Mouse (Mus musculus): ENCODE data around the gene Gnb1l.
"Not testable (repeated sequence)": the region's sequence is repeated elsewhere in the genome, so short reads cannot be mapped to it uniquely, and the experiment has no call there.

The Gnb1l gene

DNA sequence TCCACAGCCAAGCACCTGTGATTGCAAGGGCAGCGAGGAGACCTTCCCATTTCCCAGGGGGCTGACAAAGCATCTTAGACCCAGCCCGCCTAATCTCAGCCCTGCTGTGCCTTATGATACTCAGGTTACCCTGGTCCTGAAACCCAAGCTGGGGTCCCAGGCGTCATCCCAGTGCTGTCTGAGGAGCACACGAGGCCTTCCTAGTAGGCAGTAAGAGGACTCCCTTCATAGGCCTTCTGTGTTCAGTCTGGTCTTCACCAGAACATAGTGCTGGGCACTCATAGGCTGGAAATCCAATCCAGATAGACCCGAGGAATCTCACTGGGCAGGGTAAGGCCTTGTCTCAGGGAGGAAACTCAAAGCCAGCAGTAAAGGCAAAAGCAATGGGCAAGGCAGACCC, 14.7 kb upstream of the Gnb1l start:
- no peak for DNase-seq (ENCODE audit: low spot score)

DNA sequence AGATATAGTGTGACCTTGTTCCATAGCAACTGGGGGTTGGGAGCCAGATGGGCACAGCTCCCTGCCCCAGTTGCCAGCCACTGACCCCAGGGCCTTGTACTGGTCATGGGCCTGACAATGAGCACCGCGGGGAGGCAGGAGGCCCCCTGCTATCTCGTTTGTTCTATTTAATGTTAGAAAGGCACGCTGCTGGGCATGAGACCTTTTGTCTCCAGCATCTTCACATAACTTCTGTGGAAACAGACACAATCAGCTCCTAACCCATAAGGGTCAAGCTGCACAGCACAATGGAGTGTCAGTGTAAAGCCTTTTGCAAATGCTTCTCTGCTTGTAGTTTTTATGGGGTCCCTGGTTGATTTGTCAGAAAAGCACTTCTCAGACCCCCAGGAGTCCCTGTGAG, 14.1 kb upstream of the Gnb1l start:
- no peak for DNase-seq (ENCODE audit: low spot score)

DNA sequence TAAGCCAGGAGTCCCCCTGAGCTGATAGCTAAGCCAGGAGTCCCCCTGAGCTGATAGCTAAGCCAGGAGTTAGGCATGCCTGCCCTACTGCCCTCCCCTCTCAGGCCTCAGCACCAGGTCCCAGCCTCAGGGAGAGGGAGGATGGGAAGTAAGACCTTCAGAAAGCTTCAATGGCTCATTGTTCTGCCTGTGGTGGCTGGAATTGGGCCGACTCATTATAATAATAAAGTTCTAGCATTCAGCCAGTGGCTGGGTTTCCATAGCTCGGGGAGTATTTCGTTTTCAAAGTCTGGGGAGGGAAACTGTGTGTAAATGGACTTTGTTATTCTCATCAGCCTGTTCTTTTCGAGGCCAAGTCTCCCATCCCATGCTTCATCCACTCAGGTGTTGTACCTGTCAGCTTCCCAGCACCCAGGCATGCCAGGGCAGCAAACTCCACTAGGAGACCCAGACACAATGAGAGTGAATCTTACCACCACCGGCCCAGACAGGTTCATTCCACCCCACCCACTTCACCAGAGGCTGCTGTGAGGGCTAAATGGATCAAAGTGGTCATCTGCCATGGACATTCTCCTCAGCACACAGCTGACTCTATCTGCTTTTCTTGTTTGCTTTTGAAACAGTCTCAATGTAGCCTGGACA, 13.6 kb upstream of the Gnb1l start:
- peak; percentile 53 for DNase-seq (ENCODE audit: low spot score)

DNA sequence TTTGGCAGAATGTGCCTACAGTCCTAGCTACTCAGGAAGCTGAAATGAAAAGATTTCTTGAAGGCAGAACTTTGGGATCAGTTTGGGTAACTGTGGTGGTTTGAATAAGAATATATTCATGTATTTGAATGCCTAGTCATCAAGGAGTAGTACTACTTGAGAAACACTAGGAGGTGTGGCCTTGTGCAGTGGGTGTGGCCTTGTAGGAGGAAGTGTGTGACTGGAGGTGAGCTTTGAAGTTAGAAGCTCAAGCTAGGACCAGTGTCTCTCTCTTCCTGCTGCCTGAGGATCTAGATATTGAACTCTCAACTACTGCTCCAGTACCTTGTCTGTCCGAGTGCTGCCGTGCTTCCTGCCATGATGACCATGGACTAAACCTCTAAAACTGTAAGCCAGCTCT, 12.4 kb upstream of the Gnb1l start:
- no peak for DNase-seq (ENCODE audit: low spot score)

- DNase-seq (ENCODE audit: low spot score) = no peak
Observed at GRCm38 (mm10) chr16:18490281-18490680, 8.2 kb upstream of the Gnb1l start.

- DNase-seq (ENCODE audit: low spot score) = no peak
Observed at GRCm38 (mm10) chr16:18490894-18491293, 7.6 kb upstream of the Gnb1l start.

DNA sequence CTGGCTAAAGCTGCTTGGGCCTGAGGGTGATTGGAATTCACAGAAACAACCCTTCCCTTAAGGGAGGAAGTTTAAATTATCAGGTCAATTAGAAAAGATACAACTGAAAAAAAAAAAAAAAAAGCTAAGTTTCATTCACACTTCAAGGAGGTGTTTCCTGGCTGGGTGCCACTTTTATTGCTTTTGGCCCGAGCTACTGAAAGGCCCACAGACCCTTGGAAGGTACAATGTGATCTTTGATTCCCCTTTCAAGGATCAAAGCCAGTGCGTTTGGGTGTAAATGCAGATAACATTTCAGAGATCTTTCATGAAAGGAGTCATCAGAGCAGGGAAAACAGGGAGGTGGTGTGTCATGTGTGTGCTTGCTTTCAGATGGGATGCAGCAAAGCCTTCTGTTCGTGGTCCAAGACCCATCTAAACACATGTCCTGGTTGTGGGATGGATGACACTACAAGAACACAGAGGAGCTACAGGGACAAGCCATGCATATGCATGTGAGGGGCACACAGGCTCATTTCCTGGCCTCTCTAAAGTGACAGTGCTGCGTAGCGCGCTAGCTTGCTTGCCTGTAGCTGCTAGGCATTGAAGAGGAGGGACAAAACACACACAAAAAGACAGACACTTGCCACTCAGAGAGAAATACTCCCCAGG, 523 bp upstream of the Gnb1l start:
- no peak for DNase-seq (ENCODE audit: low spot score)

DNA sequence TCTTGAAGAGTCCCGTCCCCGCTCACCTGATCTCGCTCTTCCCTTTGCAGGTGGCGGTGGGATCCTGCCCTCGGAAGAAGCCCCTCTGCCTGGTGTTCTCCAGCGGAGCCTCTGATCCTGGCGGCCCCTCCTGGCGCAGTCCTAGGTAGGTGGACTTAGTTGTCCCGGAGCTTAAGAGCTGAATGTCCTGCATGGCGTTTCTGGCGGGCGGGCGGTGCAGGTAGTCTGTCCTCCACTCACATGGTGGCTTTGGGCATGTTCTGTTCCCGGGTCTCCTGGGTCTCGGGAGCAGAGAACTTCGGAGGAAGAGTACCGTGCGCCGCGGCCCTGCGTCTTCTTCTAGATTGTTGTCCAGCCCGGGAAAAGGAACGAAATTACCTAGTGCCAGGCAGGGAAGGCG, 483 bp downstream of the Gnb1l start:
- DNase-seq (ENCODE audit: low spot score) = no peak

GRCm38 (mm10) chr16:18501531-18501930, 3.0 kb downstream of the Gnb1l start:
- no peak for DNase-seq (ENCODE audit: low spot score)

DNA sequence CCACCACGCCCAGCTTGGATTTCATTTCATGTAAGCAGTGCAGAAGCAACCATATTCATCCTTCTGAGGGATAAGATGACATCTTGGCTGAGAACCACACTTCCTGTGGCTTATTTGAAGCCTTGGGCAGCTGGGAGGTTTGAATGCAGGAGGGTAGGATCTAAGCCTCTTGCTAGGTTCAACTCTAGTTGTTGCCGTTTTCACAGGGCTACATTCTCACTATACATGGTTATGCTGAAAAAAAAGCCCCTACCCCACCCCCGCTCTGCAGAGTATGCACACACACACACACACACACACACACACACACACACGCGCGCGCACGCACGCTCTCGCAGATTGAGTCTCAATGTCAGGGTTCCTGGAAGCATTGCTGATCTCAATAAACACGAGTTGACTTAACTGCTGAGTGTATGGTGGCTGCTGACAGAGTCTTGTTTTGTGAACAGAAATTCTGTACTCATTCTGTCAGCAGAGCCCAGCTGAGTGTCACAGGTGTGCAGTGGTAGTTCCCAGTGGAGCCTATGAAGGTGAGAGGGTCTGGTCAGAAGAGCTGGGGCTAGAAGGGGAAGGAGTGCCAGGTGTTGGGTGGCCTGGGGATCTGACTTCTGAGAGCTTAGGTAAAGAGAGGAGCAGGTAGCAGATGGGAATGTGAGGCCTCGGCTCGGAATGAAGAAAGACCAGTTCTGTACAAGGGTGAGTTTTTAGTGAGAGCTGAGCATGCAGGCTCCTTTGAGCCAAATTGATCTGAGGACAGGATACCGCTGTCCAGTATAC, 5.2 kb downstream of the Gnb1l start:
- no peak for DNase-seq (ENCODE audit: low spot score)

- DNase-seq (ENCODE audit: low spot score) = no peak
Observed at GRCm38 (mm10) chr16:18506524-18507199, 8.1 kb downstream of the Gnb1l start.

GRCm38 (mm10) chr16:18507200-18507549, 8.7 kb downstream of the Gnb1l start:
- DNase-seq (ENCODE audit: low spot score) = no peak

DNA sequence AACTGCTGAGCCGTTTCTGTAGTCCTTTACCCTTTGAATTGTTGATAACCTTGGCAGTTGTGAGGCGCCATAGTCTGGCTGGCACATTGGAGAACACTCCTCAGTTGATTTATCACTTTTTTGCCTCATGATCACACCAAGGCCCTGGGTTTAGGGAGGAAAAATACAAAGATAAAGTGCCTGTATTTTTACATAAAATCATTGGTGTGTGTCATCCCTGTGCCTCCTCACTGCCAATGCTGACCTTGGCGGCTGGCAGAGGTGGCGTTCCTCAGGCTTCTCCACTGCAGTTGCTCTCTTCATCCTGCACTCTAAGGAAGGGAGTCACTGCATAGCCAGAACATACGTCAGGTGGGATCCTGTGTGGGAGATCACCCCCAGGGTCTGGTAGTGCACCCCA, 13.2 kb downstream of the Gnb1l start:
- DNase-seq (ENCODE audit: low spot score) = no peak

DNA sequence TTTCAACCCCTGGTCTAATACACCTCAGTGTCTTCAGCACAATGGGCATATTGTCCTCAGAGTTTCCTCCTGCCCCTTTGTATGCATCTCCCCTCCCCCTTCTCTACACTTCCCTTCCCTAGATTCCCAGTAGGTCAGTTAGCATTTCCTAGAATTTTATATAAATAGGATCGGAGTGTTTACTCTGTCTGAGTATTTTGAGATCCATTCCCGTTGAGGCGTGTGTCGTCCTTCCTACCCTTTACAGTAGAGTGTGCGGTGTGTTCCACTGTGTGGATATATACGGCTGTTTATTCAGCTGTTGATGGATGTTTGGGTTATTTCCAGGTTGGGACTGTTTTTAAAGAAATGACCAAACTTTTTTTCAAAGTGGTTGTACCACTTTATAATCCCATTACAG, 15.0 kb downstream of the Gnb1l start:
- DNase-seq (ENCODE audit: low spot score) = no peak

- peak; percentile 45 for DNase-seq (ENCODE audit: low spot score)
Observed at GRCm38 (mm10) chr16:18518091-18518490, 19.6 kb downstream of the Gnb1l start.

DNA sequence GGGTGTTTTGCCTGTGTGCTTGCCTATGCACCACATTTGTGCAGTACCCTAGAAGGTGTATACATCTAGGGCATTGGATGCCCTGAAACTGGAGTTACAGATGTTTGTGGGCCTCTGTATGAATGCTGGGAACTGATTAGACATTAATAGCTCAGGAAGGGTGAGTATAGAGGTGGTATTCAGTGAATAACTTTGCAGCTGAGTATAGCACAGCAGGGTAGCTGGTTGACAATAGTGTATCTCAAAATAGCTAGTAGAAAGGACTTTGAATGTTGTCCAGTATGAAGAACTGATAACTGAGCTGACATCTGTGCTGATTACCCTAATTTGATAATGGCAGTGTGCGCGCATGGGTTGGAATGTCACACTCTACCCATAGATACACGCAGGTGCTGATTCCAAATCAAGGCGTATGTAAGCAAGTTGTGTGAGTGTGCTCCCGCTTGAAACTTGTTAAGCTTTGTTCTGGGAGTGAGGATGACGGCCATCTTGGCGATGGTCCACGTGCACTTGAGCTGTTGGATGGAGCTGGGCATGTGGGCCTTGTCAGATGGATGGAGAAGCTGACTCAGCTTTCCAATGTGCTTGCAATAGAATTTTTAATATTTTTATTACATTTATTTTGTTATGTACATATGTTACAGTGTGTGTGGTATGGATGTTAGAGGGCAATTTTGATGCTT, 25.2 kb downstream of the Gnb1l start:
- DNase-seq (ENCODE audit: low spot score) = no peak

DNA sequence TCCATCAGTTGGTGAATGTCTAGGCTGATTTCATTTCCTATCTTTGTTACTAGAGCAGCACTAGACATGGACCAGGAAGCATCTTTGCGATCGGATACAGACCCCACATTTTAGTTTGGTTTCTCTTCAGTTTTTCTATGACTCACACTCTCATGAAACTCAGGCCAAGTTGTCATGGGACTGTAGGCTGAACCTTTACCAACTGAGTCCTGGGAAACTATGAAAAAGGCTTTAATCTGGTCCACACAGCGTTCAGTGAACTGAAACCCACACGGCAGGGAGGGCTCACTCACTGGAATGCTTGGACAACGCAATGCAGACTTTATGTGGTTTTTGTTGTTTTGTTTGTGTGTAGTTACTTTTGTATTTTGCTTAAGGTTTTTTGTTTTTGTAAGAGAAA, 30.1 kb downstream of the Gnb1l start:
- DNase-seq (ENCODE audit: low spot score) = no peak

DNA sequence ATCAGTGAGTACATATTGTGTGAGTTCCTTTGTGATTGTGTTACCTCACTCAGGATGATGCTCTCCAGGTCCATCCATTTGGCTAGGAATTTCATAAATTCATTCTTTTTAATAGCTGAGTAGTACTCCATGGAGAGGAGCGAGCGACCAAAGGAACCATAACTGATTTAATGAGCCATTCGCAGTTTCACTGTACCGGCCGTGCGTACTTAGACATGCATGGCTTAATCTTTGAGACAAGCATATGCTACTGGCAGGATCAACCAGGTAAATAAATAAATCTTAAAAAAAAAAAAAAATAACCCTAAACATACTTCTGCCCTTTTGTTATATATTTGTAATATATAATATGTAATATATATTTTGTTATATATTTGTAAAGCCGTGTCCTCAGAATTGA, 34.5 kb downstream of the Gnb1l start:
- not testable (repeated sequence) for DNase-seq (ENCODE audit: low spot score)

DNA sequence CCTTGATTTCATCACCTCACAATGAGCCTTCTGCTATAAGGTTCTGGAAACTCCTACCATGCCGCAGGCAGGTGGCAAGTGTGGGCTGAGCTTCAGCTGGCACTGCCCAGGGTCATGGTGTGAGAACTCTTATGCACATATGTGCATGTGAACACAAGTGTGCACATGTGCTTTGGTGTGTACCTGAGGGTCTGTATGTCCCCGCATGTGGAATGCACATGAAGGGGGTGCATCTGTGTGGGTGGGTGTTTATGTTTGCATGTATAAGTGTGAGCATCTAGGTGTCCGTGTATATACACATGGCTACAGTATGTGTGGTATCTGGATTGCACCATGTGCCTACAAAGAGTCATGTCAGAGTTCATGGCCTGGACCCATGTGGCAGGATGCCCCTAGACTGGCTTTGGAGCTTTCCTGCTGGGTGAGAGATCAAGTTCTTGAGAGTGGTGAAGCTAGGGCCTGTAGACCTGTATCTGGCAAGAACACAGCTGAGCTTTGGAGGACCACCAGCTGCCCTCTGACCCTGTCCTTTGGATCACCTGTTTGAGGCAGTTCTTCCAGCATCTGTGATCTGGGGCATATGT, 39.0 kb downstream of the Gnb1l start:
- DNase-seq (ENCODE audit: low spot score) = no peak

GRCm38 (mm10) chr16:18539281-18539680, 40.8 kb downstream of the Gnb1l start:
- DNase-seq (ENCODE audit: low spot score) = no peak

DNA sequence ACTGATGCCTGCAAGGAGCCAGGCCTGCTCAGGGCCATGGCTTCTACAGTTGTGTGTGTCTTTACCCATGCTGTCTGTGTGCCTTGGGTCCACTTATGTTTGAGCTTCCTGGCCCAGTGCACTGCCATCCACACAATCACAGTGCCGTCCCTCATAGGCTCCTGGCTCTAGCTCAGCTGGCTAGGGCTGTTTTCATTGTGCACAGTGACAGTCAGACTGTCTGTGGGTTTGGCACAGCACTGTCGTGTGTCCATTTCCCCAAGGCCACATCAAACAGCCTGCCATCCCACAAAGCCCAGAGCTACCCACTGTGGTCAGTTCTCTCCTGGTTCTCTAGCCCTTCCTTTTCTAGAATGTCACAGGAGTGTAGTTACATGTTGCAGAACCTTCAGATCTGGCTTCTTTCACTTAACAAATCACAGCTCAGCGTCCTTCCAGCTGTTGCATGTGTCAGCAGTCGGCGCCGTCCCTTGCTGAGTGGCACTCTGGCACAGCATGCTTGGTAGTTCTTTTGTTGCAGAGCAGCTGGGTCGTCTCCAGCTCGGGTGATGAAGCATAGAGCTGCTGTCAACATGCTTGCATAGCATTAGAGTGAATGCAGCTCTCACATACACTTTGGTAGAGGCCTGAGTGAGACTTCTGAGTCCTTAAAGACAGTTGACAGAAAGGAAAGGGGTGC, 44.8 kb downstream of the Gnb1l start:
- DNase-seq (ENCODE audit: low spot score) = no peak
